Comparison of ENCODE assay signal across 17 mouse cellular contexts in the genomic region with DNA sequence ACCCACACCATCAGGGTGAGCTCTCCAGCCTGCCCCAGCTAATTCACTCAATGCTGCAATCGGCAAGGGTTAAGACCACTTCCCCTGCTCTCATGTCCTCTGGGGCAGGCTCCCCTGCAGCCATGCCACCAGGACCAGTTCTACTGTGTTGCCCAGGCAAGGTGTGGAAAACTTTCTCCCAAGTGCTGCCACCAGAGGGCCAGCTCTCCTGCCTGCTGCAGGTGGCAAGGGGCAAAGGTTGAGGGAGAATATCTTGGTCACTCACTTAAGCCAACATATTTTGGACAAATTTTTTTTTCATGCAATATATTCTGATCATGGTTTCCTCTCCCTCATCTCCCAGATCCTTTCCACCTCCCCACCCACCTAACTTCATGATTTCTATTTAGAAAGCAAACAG. TPM values are rescaled to one million over a fixed set of nuclear protein-coding genes. Genes with fewer than 3 reads are reported as not detected.
DNase-seq lines count a peak whose midpoint lies in the region; ATAC-seq and TF ChIP-seq lines count a peak whose summit lies in the region.
"Had no signal": no experiment of that assay in that cellular context is flagged by ENCODE, and none has a peak within 500 bp of the region (broad histone marks: within the 10 kb centered on the region; RNA-seq: fewer than 3 reads in every experiment).

No protein-coding gene starts in this region.

- no peak overlapping the region for H3K27ac ChIP-seq in hindbrain, postnatal 0 days
- no peak overlapping the region for H3K27ac ChIP-seq in hindbrain, embryonic 13.5 days
- no peak overlapping the region for H3K27ac ChIP-seq in midbrain, postnatal 0 days (ENCODE audit: low read depth, low read length)
- H3K27ac ChIP-seq in midbrain, embryonic 13.5 days: no peak overlapping the region
- no peak overlapping the region for H3K27ac ChIP-seq in intestine, embryonic 16.5 days (ENCODE audit: low read length)
- H3K27ac ChIP-seq: embryonic facial prominence, embryonic 13.5 days; hindbrain, embryonic 12.5 days; midbrain, embryonic 10.5 days; neural tube, embryonic 13.5 days had no signal

- H3K36me3 ChIP-seq in hindbrain, postnatal 0 days (ENCODE audit: insufficient read depth, low read length): no peaks in the 10 kb centered on the region
- no peaks in the 10 kb centered on the region for H3K36me3 ChIP-seq in hindbrain, embryonic 13.5 days
- no peaks in the 10 kb centered on the region for H3K36me3 ChIP-seq in midbrain, postnatal 0 days (ENCODE audit: insufficient read depth, low read length)
- H3K36me3 ChIP-seq in midbrain, embryonic 13.5 days: no peaks in the 10 kb centered on the region
- H3K36me3 ChIP-seq in intestine, embryonic 16.5 days (ENCODE audit: control insufficient read depth, insufficient read depth, low read length): no peaks in the 10 kb centered on the region
- H3K36me3 ChIP-seq: embryonic facial prominence, embryonic 13.5 days; hindbrain, embryonic 12.5 days; midbrain, embryonic 10.5 days; neural tube, embryonic 13.5 days had no signal

- WGBS in hindbrain, postnatal 0 days: 81% methylated on average over 1 of the region's 1 CpGs
- 73% methylated on average over 1 of the region's 1 CpGs for WGBS in hindbrain, embryonic 13.5 days
- WGBS in midbrain, postnatal 0 days: 69% methylated on average over 1 of the region's 1 CpGs
- 83% methylated on average over 1 of the region's 1 CpGs for WGBS in midbrain, embryonic 13.5 days
- WGBS in intestine, embryonic 16.5 days: 64% methylated on average over 1 of the region's 1 CpGs

- H3K9me3 ChIP-seq in hindbrain, postnatal 0 days (ENCODE audit: low read length): no peaks in the 10 kb centered on the region
- H3K9me3 ChIP-seq in hindbrain, embryonic 13.5 days: no peaks in the 10 kb centered on the region
- H3K9me3 ChIP-seq in midbrain, postnatal 0 days (ENCODE audit: low read length): no peaks in the 10 kb centered on the region
- no peaks in the 10 kb centered on the region for H3K9me3 ChIP-seq in midbrain, embryonic 13.5 days
- H3K9me3 ChIP-seq in intestine, embryonic 16.5 days (ENCODE audit: control insufficient read depth, low read length): no peaks in the 10 kb centered on the region
- H3K9me3 ChIP-seq: embryonic facial prominence, embryonic 13.5 days; hindbrain, embryonic 12.5 days; midbrain, embryonic 10.5 days; neural tube, embryonic 13.5 days had no signal

- TF ChIP-seq CTCF in hindbrain, postnatal 0 days (IDR thresholded peaks at IDR 0.05; ENCODE audit: low read depth): peak; percentile 51
- peak; percentile 53 for TF ChIP-seq CTCF in midbrain, postnatal 0 days (IDR thresholded peaks at IDR 0.05)

- H3K4me2 ChIP-seq in hindbrain, postnatal 0 days (ENCODE audit: low read depth, low read length): no peak overlapping the region
- no peak overlapping the region for H3K4me2 ChIP-seq in hindbrain, embryonic 13.5 days
- no peak overlapping the region for H3K4me2 ChIP-seq in midbrain, postnatal 0 days (ENCODE audit: low read depth, low read length, poor library complexity, severe bottlenecking)
- no peak overlapping the region for H3K4me2 ChIP-seq in midbrain, embryonic 13.5 days (replicated peaks)
- H3K4me2 ChIP-seq in intestine, embryonic 16.5 days (ENCODE audit: low read depth, low read length): no peak overlapping the region
- H3K4me2 ChIP-seq: embryonic facial prominence, embryonic 13.5 days; hindbrain, embryonic 12.5 days; neural tube, embryonic 13.5 days had no signal

- H3K27me3 ChIP-seq in hindbrain, postnatal 0 days (ENCODE audit: insufficient read depth, low read length): no peaks in the 10 kb centered on the region
- peaks cover 7% of the 10 kb centered on the region; the same call in 1 of the 2 replicates for H3K27me3 ChIP-seq in hindbrain, embryonic 13.5 days
- H3K27me3 ChIP-seq in midbrain, postnatal 0 days (ENCODE audit: insufficient read depth, low read length): no peaks in the 10 kb centered on the region
- H3K27me3 ChIP-seq in midbrain, embryonic 13.5 days: no peaks in the 10 kb centered on the region
- no peaks in the 10 kb centered on the region for H3K27me3 ChIP-seq in intestine, embryonic 16.5 days (replicated peaks; ENCODE audit: control insufficient read depth, insufficient read depth, low read length)
- H3K27me3 ChIP-seq: embryonic facial prominence, embryonic 13.5 days; neural tube, embryonic 13.5 days had no signal

- H3K4me3 ChIP-seq in hindbrain, postnatal 0 days (ENCODE audit: low read length): no peak overlapping the region
- no peak overlapping the region for H3K4me3 ChIP-seq in hindbrain, embryonic 13.5 days
- no peak overlapping the region for H3K4me3 ChIP-seq in midbrain, postnatal 0 days (ENCODE audit: low read depth, low read length)
- H3K4me3 ChIP-seq in midbrain, embryonic 13.5 days (replicated peaks): no peak overlapping the region
- no peak overlapping the region for H3K4me3 ChIP-seq in intestine, embryonic 16.5 days (ENCODE audit: low read length)
- H3K4me3 ChIP-seq: embryonic facial prominence, embryonic 13.5 days; hindbrain, embryonic 12.5 days; midbrain, embryonic 10.5 days; neural tube, embryonic 13.5 days had no signal

- no peak overlapping the region for H3K9ac ChIP-seq in hindbrain, postnatal 0 days (replicated peaks; ENCODE audit: low read length)
- H3K9ac ChIP-seq in hindbrain, embryonic 13.5 days: no peak overlapping the region
- H3K9ac ChIP-seq in midbrain, postnatal 0 days (replicated peaks; ENCODE audit: low read length, poor library complexity, severe bottlenecking): no peak overlapping the region
- no peak overlapping the region for H3K9ac ChIP-seq in midbrain, embryonic 13.5 days (replicated peaks)
- no peak overlapping the region for H3K9ac ChIP-seq in intestine, embryonic 16.5 days (ENCODE audit: low read depth, low read length)
- H3K9ac ChIP-seq: embryonic facial prominence, embryonic 13.5 days; hindbrain, embryonic 12.5 days; neural tube, embryonic 13.5 days had no signal

- no peak for ATAC-seq in hindbrain, postnatal 0 days
- no peak for ATAC-seq in hindbrain, embryonic 13.5 days (ENCODE audit: low FRiP score)
- no peak for ATAC-seq in midbrain, postnatal 0 days (ENCODE audit: low FRiP score)
- ATAC-seq in midbrain, embryonic 13.5 days: no peak
- 0 out of 2 replicates have a peak, but pooled peaks have one; percentile 28 for ATAC-seq in intestine, embryonic 16.5 days
- ATAC-seq in megakaryocyte progenitor cell, adult 5-6 weeks (replicated peaks; ENCODE audit: poor library complexity): 0 out of 2 replicates have a peak, but pooled peaks have one; percentile 29

- no peaks in the 10 kb centered on the region for H3K4me1 ChIP-seq in hindbrain, postnatal 0 days (ENCODE audit: insufficient read depth, low read length)
- no peaks in the 10 kb centered on the region for H3K4me1 ChIP-seq in hindbrain, embryonic 13.5 days (replicated peaks)
- H3K4me1 ChIP-seq in midbrain, postnatal 0 days (ENCODE audit: insufficient read depth, low read length): no peaks in the 10 kb centered on the region
- H3K4me1 ChIP-seq in midbrain, embryonic 13.5 days (replicated peaks): no peaks in the 10 kb centered on the region
- H3K4me1 ChIP-seq in intestine, embryonic 16.5 days (ENCODE audit: control insufficient read depth, insufficient read depth, low read length): no peaks in the 10 kb centered on the region
- H3K4me1 ChIP-seq: hindbrain, embryonic 12.5 days; midbrain, embryonic 10.5 days; neural tube, embryonic 13.5 days had no signal

- intact Hi-C loops in left cerebral cortex, postnatal 25 days (cut with DNase I): no loop called here

- DNase-seq in hindbrain, postnatal 0 days (ENCODE audit: low spot score): no peak
- no peak for DNase-seq in midbrain, postnatal 0 days (ENCODE audit: low spot score)
- no peak for DNase-seq in left cerebral cortex, postnatal 25 days (ENCODE audit: low spot score in 2 of 2)
- no peak for DNase-seq in ovary, postnatal 14 days (ENCODE audit: low spot score)
- DNase-seq: cerebellum, adult 2 months; layer of hippocampus, adult 9-11 months had no signal

RNA-seq across cellular contexts. Expression of a gene that starts 8.8 kb away (rescaled TPM):
- total RNA-seq in hindbrain, postnatal 0 days (2014; rRNA removed): not detected in 2 replicates
- polyA plus RNA-seq in hindbrain, postnatal 0 days (2015; fragmentation: Nextera tagmentation; extraction: Ambion mirVana): not detected in 2 replicates
- polyA plus RNA-seq in hindbrain, embryonic 13.5 days (2015; fragmentation: Nextera tagmentation; extraction: Ambion mirVana): not detected in 2 replicates
- total RNA-seq in midbrain, postnatal 0 days (2014; rRNA removed): not detected in 2 replicates
- not detected in 2 replicates for polyA plus RNA-seq in midbrain, postnatal 0 days (2015; fragmentation: Nextera tagmentation; extraction: Ambion mirVana)
- polyA plus RNA-seq in midbrain, embryonic 13.5 days (2015; fragmentation: Nextera tagmentation; extraction: Ambion mirVana): not detected in 2 replicates
- polyA plus RNA-seq in intestine, embryonic 16.5 days (2015; fragmentation: Nextera tagmentation; extraction: Ambion mirVana): not detected in 2 replicates
- total RNA-seq in megakaryocyte progenitor cell, adult 5-6 weeks (2015): not detected in 2 replicates
- total RNA-seq in megakaryocyte progenitor cell, adult 5-6 weeks (2017): not detected in 2 replicates
- total RNA-seq in left cerebral cortex, postnatal 25 days (2021): not detected
- total RNA-seq: adrenal gland, postnatal 4 days had no signal
- polyA plus RNA-seq: cerebellum, adult 2 months; embryonic facial prominence, embryonic 13.5 days; hindbrain, embryonic 12.5 days; limb, embryonic 14.5 days; midbrain, embryonic 10.5 days; neural tube, embryonic 13.5 days; stomach, embryonic 16.5 days had no signal

RNA-seq across cellular contexts. Expression of a gene that starts 32.2 kb away (rescaled TPM):
- total RNA-seq in hindbrain, postnatal 0 days (2014; rRNA removed): not detected in 2 replicates
- polyA plus RNA-seq in hindbrain, postnatal 0 days (2015; fragmentation: Nextera tagmentation; extraction: Ambion mirVana): not detected in 2 replicates
- polyA plus RNA-seq in hindbrain, embryonic 13.5 days (2015; fragmentation: Nextera tagmentation; extraction: Ambion mirVana): not detected in 2 replicates
- not detected in 2 replicates for total RNA-seq in midbrain, postnatal 0 days (2014; rRNA removed)
- polyA plus RNA-seq in midbrain, postnatal 0 days (2015; fragmentation: Nextera tagmentation; extraction: Ambion mirVana): not detected in 2 replicates
- polyA plus RNA-seq in midbrain, embryonic 13.5 days (2015; fragmentation: Nextera tagmentation; extraction: Ambion mirVana): not detected in 2 replicates
- not detected in 2 replicates for polyA plus RNA-seq in intestine, embryonic 16.5 days (2015; fragmentation: Nextera tagmentation; extraction: Ambion mirVana)
- not detected in 2 replicates for total RNA-seq in megakaryocyte progenitor cell, adult 5-6 weeks (2015)
- not detected in 2 replicates for total RNA-seq in megakaryocyte progenitor cell, adult 5-6 weeks (2017)
- total RNA-seq in left cerebral cortex, postnatal 25 days (2021): not detected
- total RNA-seq: adrenal gland, postnatal 4 days had no signal
- polyA plus RNA-seq: cerebellum, adult 2 months; embryonic facial prominence, embryonic 13.5 days; hindbrain, embryonic 12.5 days; limb, embryonic 14.5 days; midbrain, embryonic 10.5 days; neural tube, embryonic 13.5 days; stomach, embryonic 16.5 days had no signal

RNA-seq across cellular contexts. Expression of a gene that starts 49.3 kb away (rescaled TPM):
- total RNA-seq in hindbrain, postnatal 0 days (2014; rRNA removed): not detected in 2 replicates
- not detected in 2 replicates for polyA plus RNA-seq in hindbrain, postnatal 0 days (2015; fragmentation: Nextera tagmentation; extraction: Ambion mirVana)
- not detected in 2 replicates for polyA plus RNA-seq in hindbrain, embryonic 13.5 days (2015; fragmentation: Nextera tagmentation; extraction: Ambion mirVana)
- total RNA-seq in midbrain, postnatal 0 days (2014; rRNA removed): not detected in 2 replicates
- not detected in 2 replicates for polyA plus RNA-seq in midbrain, postnatal 0 days (2015; fragmentation: Nextera tagmentation; extraction: Ambion mirVana)
- polyA plus RNA-seq in midbrain, embryonic 13.5 days (2015; fragmentation: Nextera tagmentation; extraction: Ambion mirVana): not detected in 2 replicates
- not detected in 2 replicates for polyA plus RNA-seq in intestine, embryonic 16.5 days (2015; fragmentation: Nextera tagmentation; extraction: Ambion mirVana)
- total RNA-seq in megakaryocyte progenitor cell, adult 5-6 weeks (2015): not detected in 2 replicates
- total RNA-seq in megakaryocyte progenitor cell, adult 5-6 weeks (2017): not detected in 2 replicates
- total RNA-seq in left cerebral cortex, postnatal 25 days (2021): not detected
- total RNA-seq: adrenal gland, postnatal 4 days had no signal
- polyA plus RNA-seq: cerebellum, adult 2 months; embryonic facial prominence, embryonic 13.5 days; hindbrain, embryonic 12.5 days; limb, embryonic 14.5 days; midbrain, embryonic 10.5 days; neural tube, embryonic 13.5 days; stomach, embryonic 16.5 days had no signal

Comparison
In these comparisons a context has a peak if more than half of its experiments do, and no peak if none do; other contexts are left out.
1. ATAC-seq: peak in intestine, embryonic 16.5 days (single experiment) and megakaryocyte progenitor cell, adult 5-6 weeks (single experiment); none in hindbrain, postnatal 0 days (single experiment), hindbrain, embryonic 13.5 days (single experiment), midbrain, postnatal 0 days (single experiment) and midbrain, embryonic 13.5 days (single experiment).